Mouse (Mus musculus): ENCODE measurements at regions not wholly inside any gene's neighbourhood (a gene's known extent, or its start where the extent isn't known, plus 50 kb on each side); places are given as distances from the start of the nearest gene placed in this dataset.

DNA sequence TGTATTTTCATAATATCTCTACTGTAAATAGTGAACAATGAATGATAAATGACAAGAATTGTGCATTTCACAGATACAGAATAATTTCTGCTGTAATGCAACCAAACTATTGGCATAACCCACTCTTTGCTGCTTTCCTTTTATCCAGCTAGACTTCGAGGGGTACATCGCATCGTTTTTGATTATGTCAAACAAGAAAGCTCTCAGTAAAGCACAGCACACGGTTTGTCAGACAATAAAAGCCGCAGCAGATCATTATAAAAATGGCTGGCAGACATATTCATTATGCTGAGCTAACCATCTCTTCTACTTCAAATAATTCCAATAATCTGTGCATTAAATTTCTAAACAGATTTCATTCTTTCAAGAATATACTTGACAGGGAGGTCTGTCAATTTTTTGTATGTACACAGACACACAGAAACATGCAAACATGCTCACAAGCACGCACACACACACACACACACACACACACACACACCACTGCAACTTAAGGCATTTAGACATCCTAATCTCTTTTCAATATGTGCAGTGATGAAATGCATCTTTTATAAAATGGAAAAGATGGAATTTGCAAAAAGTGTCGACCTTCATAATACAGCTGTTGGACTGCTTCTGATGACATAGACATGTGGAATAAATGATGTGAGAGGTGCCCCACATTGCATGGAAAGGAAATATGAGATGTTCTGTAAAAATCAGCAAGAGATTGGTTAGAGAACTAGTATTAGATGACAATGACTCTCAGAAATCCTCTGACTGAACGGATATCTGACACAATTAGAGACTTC lies 548.1 kb upstream of the Arrdc3 start:
- intact Hi-C loops (cut with DNase I): no loop called here
- no peak for DNase-seq (ENCODE audit: extremely low spot score in 1 of 2, low spot score in 2 of 2)
- Histone ChIP-seq H3K27ac (no peak overlapping the region), H3K4me3 (no peak overlapping the region)
- TF ChIP-seq CTCF (IDR thresholded peaks at IDR 0.05): no peak

DNA sequence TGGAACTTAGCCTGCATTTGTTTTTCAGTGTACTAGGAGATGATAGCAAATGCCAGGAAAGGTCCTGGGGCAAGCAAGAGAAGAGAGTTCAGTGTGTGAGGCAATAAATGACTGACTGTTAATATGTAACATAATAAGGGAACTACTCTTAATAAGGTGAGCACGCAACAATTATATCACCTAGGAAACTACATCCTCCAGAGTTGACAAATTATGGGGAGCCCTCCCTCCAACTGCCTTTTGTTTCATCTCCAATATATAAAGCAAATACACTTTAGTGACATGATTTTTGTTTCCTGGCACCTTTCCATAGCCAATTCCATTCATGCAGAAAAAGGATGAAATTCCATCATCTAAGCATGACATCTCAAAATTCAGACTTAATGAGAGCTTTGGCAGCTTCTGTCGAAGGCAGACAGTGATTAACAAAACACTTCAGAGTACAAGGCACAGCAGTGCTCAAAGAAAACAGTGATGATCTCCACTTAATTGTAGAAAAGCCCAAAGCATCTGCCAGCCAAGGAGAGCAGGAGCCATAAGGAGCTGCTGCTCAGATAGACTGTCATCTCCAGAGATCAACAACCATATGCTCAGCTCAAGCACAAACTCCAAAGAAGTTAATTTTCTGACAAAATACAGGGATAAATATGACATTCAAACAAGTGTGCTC lies 536.1 kb upstream of the Arrdc3 start:
- intact Hi-C loops (cut with DNase I): no loop called here
- no peak overlapping the region for H3K4me3 ChIP-seq
- no peak for TF ChIP-seq CTCF (IDR thresholded peaks at IDR 0.05)
- no peak for DNase-seq (ENCODE audit: extremely low spot score in 1 of 2, low spot score in 2 of 2)
- no peak overlapping the region for H3K27ac ChIP-seq

DNA sequence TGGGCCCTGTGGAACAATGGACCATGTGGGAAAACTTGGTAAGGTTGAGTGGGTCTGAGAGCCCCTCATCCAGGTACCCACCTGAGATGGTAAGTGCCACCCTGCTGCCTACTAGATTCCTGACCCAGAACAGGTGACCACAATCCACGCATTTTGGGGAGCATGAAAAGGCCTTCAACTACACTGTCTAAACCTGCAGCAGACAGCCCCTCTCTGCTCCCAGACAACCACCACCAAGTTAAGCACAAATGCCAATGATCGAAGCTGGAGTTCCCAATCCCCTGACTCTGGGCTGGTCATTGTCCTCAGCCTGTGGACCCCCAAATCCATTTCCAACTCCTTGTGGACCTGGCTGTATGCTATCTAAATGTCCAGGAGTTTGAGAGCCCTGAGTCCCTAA lies 517.2 kb upstream of the Arrdc3 start:
- TF ChIP-seq CTCF (IDR thresholded peaks at IDR 0.05): no peak
- Histone ChIP-seq H3K4me3 (no peak overlapping the region), H3K27ac (no peak overlapping the region)
- intact Hi-C loops (cut with DNase I): no loop called here
- no peak for DNase-seq (ENCODE audit: extremely low spot score in 1 of 2, low spot score in 2 of 2)

DNA sequence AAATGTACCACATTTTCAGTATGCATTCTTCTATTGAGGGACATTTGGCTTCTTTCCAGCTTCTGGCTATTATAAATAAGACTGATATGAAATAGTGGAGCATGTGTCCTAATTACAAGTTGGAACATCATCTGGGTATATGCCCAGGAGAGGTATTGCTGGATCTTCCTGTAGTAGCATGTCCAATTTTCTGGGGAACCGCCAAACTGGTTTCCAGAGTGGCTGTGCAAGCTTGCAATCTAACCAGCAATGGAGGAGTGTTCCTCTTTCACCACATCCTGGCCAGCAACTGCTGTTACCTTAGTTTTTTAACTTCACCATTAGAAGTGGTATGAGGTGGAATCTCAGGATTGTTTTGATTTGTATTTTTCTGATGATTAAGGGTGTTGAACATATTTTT lies 512.7 kb upstream of the Arrdc3 start:
- no peak overlapping the region for H3K4me3 ChIP-seq
- DNase-seq (ENCODE audit: extremely low spot score in 1 of 2, low spot score in 2 of 2): no peak
- no peak for TF ChIP-seq CTCF (IDR thresholded peaks at IDR 0.05)
- H3K27ac ChIP-seq: no peak overlapping the region
- intact Hi-C loops (cut with DNase I): no loop called here

DNA sequence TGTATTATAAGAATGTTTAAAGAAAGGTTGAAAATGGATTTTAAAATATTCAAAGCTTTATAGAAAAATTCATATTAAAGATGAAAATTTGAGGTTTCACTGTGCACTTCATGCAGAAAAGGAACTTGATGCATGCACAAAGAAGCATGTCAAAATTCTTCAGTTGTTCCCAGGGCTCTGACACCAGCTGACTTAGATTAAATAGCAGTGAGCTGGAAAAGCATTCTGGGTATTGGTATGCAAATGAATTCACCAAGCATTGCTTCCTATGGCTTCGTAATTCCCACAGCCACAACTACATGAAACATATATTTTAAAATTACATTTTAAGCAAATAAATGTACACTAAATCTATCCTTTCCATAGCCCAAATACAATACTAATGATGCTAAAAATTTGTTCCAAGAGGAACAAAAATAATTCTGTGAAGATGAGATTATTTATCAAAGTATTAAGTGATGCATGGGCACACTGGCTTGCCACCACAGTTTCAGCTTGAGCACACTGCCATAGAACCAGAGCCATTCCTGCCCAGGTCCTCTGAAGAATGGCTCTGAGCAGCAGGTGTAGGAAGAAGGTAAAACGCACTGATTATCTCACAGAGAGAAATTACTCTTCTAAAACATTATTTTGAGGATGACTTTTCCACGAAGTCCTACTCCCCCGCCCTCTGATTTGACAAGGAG lies 501.8 kb upstream of the Arrdc3 start:
- DNase-seq (ENCODE audit: extremely low spot score in 1 of 2, low spot score in 2 of 2): no peak
- no peak overlapping the region for H3K27ac ChIP-seq
- H3K4me3 ChIP-seq: no peak overlapping the region
- TF ChIP-seq CTCF (IDR thresholded peaks at IDR 0.05): no peak
- intact Hi-C loops (cut with DNase I): no loop called here

DNA sequence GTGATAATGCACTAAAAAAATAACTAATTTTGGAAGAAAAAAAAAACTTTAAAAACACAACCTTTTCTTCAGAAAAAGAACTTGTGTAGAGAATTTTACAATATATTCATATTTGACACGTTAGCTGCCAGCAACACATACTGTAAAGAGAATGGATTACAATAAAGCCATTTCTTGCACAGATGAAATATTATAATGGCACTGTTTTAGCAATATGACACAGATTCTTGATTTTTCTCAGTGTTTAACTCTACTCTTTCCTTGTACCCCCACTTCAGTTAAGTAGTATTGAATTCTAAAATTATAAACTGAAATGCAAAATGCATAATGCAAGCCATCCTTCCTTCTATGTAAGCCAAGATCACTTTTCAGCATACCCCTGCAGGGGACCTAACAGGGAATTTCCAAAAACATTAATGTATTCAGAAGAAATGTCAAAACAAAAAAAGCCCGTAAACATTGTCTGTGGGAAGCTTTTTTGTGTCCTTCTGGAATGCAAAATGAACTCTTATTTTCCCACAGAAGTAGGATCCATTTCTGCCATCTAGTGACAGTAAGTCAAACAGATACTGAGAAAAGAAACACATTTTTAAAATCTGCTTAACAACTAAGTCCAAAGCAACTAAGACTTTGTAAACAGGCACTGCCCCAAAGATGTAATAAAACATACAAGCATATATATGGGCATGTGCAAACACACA lies 501.1 kb upstream of the Arrdc3 start:
- DNase-seq (ENCODE audit: extremely low spot score in 1 of 2, low spot score in 2 of 2): no peak
- intact Hi-C loops (cut with DNase I): no loop called here
- no peak overlapping the region for H3K4me3 ChIP-seq
- TF ChIP-seq CTCF (IDR thresholded peaks at IDR 0.05): peak; percentile 31
- no peak overlapping the region for H3K27ac ChIP-seq

DNA sequence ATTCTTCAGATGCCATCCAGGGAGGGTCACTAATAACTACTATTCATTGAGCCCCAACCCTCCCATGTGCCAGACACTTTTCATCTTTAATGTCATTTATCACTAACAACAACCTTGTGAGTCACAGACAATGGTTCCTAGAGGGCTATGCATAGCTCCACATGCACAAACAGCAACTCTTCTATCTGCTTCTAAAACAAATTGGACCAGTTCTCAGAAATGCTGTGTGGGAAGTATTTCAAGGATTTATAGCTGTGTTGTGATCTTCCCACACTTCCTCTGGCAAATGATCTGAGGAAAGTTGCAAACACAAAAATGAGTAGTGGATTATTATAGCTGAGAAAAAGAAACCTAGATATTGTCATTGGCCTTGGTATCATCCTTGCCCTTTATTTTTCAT lies 474.3 kb upstream of the Arrdc3 start:
- DNase-seq (ENCODE audit: extremely low spot score in 1 of 2, low spot score in 2 of 2): no peak
- H3K4me3 ChIP-seq: no peak overlapping the region
- intact Hi-C loops (cut with DNase I): no loop called here
- no peak overlapping the region for H3K27ac ChIP-seq
- TF ChIP-seq CTCF (IDR thresholded peaks at IDR 0.05): no peak

DNA sequence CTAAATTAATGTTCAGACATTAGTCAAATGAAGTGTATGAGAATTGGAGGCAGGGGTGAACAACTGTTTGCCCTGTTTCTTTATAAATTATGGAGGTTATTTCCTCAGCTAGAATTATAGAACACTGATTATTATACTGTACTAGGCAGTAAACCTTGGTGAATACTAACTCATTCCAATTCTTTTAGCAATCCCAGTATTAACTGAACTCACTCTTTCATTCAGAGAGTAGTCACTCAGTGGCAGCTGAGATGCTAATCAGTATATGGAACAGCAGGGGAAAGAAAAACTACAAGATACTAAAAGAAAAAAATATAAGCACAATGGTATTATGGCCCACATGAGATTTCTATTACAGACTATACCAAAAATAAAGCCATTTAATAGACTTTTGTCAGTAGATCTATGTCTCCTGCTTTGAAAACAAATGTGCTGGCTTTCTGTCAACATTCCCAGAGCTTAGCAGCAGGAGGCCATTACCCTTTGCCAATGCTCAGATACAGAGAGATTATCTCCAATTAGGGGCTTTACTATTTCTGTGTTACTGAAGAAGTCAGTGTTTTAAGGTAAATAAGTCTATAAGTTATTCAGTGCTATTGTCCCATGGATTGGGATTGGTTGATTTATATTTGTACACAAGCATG lies 473.3 kb upstream of the Arrdc3 start:
- H3K27ac ChIP-seq: no peak overlapping the region
- no peak overlapping the region for H3K4me3 ChIP-seq
- no peak for DNase-seq (ENCODE audit: extremely low spot score in 1 of 2, low spot score in 2 of 2)
- TF ChIP-seq CTCF (IDR thresholded peaks at IDR 0.05): no peak
- intact Hi-C loops (cut with DNase I): no loop called here

DNA sequence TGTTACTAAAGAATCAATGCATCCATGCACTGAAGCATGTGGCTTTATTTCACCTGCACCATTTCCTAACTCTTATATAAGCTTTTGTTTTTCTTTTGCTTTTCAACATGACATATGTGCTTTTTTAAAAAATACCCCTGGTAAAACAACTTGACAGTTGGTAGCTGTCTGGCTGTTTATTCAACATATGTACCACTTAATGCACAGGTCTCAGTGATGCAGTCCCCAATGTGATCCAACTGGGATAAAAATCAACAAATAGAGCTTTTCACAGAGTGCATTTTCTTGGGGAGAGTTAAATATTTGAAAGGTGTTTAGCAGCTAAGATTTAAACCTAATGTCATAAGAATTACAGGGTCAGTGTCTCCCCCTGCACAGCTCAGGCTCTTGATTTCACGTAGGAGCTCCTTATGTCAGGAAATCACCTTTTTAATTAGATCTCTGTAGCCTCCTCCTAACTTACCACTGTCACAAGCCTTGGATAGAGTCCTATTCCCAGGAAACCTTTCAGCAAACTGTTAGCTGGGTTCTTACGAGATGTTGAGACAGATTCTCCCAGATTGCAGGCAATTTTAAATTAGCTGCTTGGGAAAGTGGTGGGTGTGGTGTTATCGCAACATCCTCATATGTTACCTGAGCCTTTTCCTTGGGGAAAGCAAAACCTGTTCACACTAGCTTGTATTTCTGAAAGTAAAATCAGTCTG lies 464.6 kb upstream of the Arrdc3 start:
- Histone ChIP-seq H3K4me3 (no peak overlapping the region), H3K27ac (no peak overlapping the region)
- intact Hi-C loops (cut with DNase I): no loop called here
- TF ChIP-seq CTCF (IDR thresholded peaks at IDR 0.05): no peak
- DNase-seq (ENCODE audit: extremely low spot score in 1 of 2, low spot score in 2 of 2): no peak

DNA sequence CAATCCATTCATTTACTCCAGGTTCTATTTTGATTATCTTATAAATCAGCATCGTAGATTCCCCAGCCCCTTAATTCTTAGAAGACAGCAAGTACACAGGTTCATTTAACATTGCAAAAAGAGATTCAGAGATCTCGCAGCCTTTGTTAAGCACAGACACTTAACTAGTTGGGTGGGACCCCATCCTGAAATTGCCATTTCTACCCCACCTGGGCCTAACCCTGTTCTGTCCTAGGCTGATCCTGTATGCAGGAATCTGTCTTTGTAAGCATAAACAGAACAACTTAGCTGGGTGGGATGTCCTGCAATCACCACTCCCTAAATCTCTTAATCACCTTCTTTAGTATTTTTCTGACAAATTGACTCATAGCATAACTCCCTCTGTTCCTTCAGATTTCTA lies 462.8 kb upstream of the Arrdc3 start:
- no peak overlapping the region for H3K27ac ChIP-seq
- intact Hi-C loops (cut with DNase I): no loop called here
- no peak overlapping the region for H3K4me3 ChIP-seq
- TF ChIP-seq CTCF (IDR thresholded peaks at IDR 0.05): no peak
- DNase-seq (ENCODE audit: extremely low spot score in 1 of 2, low spot score in 2 of 2): no peak
